In genomic region chr11:97041022-97041899, GRCm38 (mm10) we compare ENCODE assay signal across 8 mouse cellular contexts. TPM values are rescaled to one million over a fixed set of nuclear protein-coding genes. Genes with fewer than 3 reads are reported as not detected.
DNase-seq lines count a peak whose midpoint lies in the region; ATAC-seq and TF ChIP-seq lines count a peak whose summit lies in the region.

Gene Lrrc46, minus strand, starts transcription at chr11:97041407.
Gene Mrpl10, plus strand, starts transcription at chr11:97041560.

- peak; percentile 77 for TF ChIP-seq POLR2A in cortical plate, adult 2 months (IDR thresholded peaks at IDR 0.05; ENCODE audit: extremely low read depth, insufficient read depth, low read length)

- peak within 1 kb of the TSS; percentile 79 for H3K4me3 ChIP-seq in cortical plate, adult 2 months (ENCODE audit: insufficient read depth, low read length)
- peak within 1 kb of the TSS; percentile 88 for H3K4me3 ChIP-seq in left cerebral cortex, adult 2 months

- peak; percentile 96 for ATAC-seq in megakaryocyte, adult 5-6 weeks (ENCODE audit: poor library complexity, severe bottlenecking)

- no peak within 1 kb of the TSS for H3K27ac ChIP-seq in cortical plate, adult 2 months (ENCODE audit: insufficient read depth, low read length)
- H3K27ac ChIP-seq in left cerebral cortex, adult 2 months, result peak within 1 kb of the TSS; percentile 93

- peaks cover 5% of the 10 kb centered on the region; the same call in 1 of the 2 replicates for H3K4me1 ChIP-seq in cortical plate, adult 2 months (ENCODE audit: control insufficient read depth, insufficient read depth, low read length)

- peak; percentile 88 for DNase-seq in adipocyte (ENCODE audit: low spot score)
- DNase-seq in gastrocnemius, adult 8-10 months (ENCODE audit: low spot score in 2 of 2), result peak; percentile 71 to 76
- DNase-seq in hindlimb bud, embryonic 11.5 days (ENCODE audit: extremely low spot score, low read depth, low spot score), result peak; percentile 68
- DNase-seq in left cerebral cortex, adult 2 months (ENCODE audit: extremely low spot score in 1 of 2, low spot score in 2 of 2), result peak; percentile 82 to 83
- DNase-seq in right cerebral cortex, adult 18-20 months, result peak; percentile 84
- peak; percentile 77 for DNase-seq in urinary bladder, adult 2 months (ENCODE audit: low spot score)

- TF ChIP-seq CTCF in cortical plate, adult 2 months (IDR thresholded peaks at IDR 0.05; ENCODE audit: extremely low read depth, insufficient read depth, low read length), result no peak
- TF ChIP-seq CTCF in left cerebral cortex, adult 2 months (IDR thresholded peaks at IDR 0.05), result no peak

- intact Hi-C loops in left cerebral cortex, adult 2 months (cut with DNase I), result no loop called here

RNA-seq across cellular contexts. Expression of gene Lrrc46, which starts in this region (rescaled TPM):
- polyA plus RNA-seq in cortical plate, adult 2 months (2012; rRNA removed), result 0.91 and 1.1 TPM in 2 replicates
- total RNA-seq in gastrocnemius, adult 8-10 months (2022), result not detected
- under 1 TPM; 0.51 to 0.52 TPM for total RNA-seq in left cerebral cortex, adult 2 months (2021)
- total RNA-seq in megakaryocyte, adult 5-6 weeks (2015), result 0.55 and 0.80 TPM in 2 replicates
- total RNA-seq in megakaryocyte, adult 5-6 weeks (2017), result not detected in 2 replicates
- 0.21 and 0.52 TPM in 2 replicates for polyA plus RNA-seq in urinary bladder, adult 2 months (2012; rRNA removed)

RNA-seq across cellular contexts. Expression of gene Mrpl10, which starts in this region (rescaled TPM):
- 67.7 and 68.6 TPM in 2 replicates for polyA plus RNA-seq in cortical plate, adult 2 months (2012; rRNA removed)
- total RNA-seq in gastrocnemius, adult 8-10 months (2022), result 10 to 100 TPM; 44.1 to 52.7 (median 45.6) TPM
- total RNA-seq in left cerebral cortex, adult 2 months (2021), result 10 to 100 TPM; 66.5 to 67.0 TPM
- total RNA-seq in megakaryocyte, adult 5-6 weeks (2015), result 28.4 and 28.6 TPM in 2 replicates
- 18.6 and 19.7 TPM in 2 replicates for total RNA-seq in megakaryocyte, adult 5-6 weeks (2017)
- polyA plus RNA-seq in urinary bladder, adult 2 months (2012; rRNA removed), result 60.0 and 63.9 TPM in 2 replicates
